Mouse (Mus musculus): ENCODE measurements around the gene Tex46. TPM values are rescaled to one million over a fixed set of nuclear protein-coding genes. Genes with fewer than 3 reads are reported as not detected.

The Tex46 gene
- total RNA-seq (2023; ENCODE audit: inconsistent age), result not detected in 4 replicates

DNA sequence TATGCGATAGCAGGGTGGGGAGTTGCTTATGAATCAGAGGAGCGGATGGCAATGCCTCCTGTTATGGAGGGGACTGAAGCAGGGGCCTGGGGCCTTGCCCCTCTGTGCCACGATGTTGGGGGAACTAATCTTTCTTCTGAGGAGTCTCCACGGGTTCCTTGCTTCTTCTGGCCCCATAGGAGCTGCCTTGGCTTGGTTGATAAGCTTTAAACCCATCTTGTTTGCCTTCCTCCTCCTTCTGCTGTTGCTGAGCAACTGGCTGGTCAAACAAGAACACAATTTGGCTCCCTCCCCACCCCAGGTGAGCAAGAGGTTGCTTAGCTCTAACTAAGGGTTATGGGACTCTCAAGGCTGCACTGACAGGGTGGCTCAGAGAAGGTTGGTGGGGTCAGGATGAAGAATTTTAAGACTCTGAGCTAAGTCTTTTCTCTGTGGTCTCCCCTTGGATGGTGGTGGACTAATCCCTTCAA is at the start of gene Tex46:
Gene Tex46 (plus strand): TSS at position 51 of the 470 bp plus-strand sequence.

DNA sequence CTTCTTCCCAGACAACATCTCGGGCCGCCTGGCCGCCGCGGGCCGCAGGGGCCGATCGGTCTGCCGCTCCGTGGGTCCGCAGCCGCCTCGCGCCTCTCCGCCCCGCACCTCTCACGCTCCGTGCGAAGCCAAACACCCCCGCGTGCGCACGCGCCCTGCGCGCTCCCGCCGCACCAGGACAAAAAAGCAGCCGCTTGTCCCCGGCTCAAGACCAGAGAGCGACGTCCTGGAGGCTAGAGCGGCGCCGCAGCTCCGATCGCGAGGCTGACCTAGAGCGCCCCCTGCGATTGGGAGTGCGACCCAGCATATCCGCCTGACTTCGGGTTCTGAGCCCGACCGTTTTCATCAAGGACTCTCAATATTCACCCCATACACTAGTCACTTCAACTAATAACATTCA is 7.7 kb upstream of the Tex46 start, which contains the start of gene Kdm1a:
Gene Kdm1a (minus strand): TSS at position 156 of the 400 bp plus-strand sequence.

DNA sequence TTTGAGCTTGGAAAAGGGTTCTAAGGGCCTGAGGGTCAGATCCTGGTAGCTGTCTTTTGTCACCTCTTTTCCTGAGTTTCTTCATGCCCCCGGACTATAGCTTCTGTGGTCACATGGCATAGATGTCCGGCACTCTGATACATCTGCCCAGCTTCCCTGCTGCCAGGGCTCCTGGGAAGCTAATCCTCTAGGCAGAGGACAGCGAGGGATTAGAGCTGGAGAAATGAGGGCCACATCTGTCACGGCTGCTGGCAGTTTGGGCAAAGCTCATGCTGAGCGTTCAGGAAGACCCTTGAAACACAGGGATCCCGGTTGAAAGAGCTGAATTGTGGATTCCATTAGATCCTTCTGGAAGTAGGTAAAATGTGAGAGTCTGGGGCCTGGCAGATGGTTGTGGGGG is 12.2 kb downstream of the Tex46 start, which contains the start of gene Lactbl1:
Gene Lactbl1 (plus strand): TSS at position 234 of the 400 bp plus-strand sequence.

Other genes with a start within 250 kb of the Tex46 start
- gene Htr1d, start 186.9 kb upstream of the Tex46 start, total RNA-seq (2023; ENCODE audit: inconsistent age), result not detected in 4 replicates
- not detected in 4 replicates for gene 6030445D17Rik, start 148.2 kb upstream of the Tex46 start, total RNA-seq (2023; ENCODE audit: inconsistent age)
- 0.90 to 3.4 TPM (median 1.6 TPM) in 4 replicates for gene Luzp1, start 140.7 kb upstream of the Tex46 start, total RNA-seq (2023; ENCODE audit: inconsistent age)
- 54.0 to 63.3 TPM (median 60.4 TPM) in 4 replicates for gene Kdm1a, start 7.7 kb upstream of the Tex46 start, total RNA-seq (2023; ENCODE audit: inconsistent age)
- 0.22 TPM in 1 of 4 replicates, not detected in the others for gene Lactbl1, start 12.2 kb downstream of the Tex46 start, total RNA-seq (2023; ENCODE audit: inconsistent age)
- gene Ephb2, start 225.6 kb downstream of the Tex46 start, total RNA-seq (2023; ENCODE audit: inconsistent age), result not detected in 4 replicates